Mouse (Mus musculus) stomach, embryonic 15.5 days (tissue): Measurements from ENCODE around the gene Uqcc2. TPM values are rescaled to one million over a fixed set of nuclear protein-coding genes. Genes with fewer than 3 reads are reported as not detected.
A peak's percentile ranks its signal among the peaks of the same experiment; 100 is the strongest.

Experiments used
- ATAC-seq: fragments of 200-750 bp; cut with Nextera tagmentation; 2 replicates; pipeline ENCODE4 v1.8.0; 2017; ENCODE audit warnings: low read depth, moderate number of reproducible peaks, moderate TSS enrichment; ENCODE audit not compliant: insufficient read depth, low FRiP score
- H3K27ac ChIP-seq: fragments of 300-500 bp; sonication (generic); 2 replicates; pipeline ENCODE4 v1.5.1; 2015; ENCODE audit warnings: mild to moderate bottlenecking, inconsistent platforms
- H3K27me3 ChIP-seq: fragments of 300-500 bp; sonication (generic); replicated peaks from 2 replicates; pipeline ENCODE4 v1.6.1; 2015; ENCODE audit warnings: inconsistent platforms
- H3K36me3 ChIP-seq: fragments of 300-500 bp; sonication (generic); 2 replicates; pipeline ENCODE4 v1.6.1; 2015; ENCODE audit warnings: inconsistent platforms
- H3K4me1 ChIP-seq: fragments of 300-500 bp; sonication (generic); 2 replicates; pipeline ENCODE4 v1.6.1; 2015; ENCODE audit warnings: inconsistent platforms
- H3K4me2 ChIP-seq: fragments of 300-500 bp; sonication (generic); 2 replicates; pipeline ENCODE4 v1.6.1; 2015; ENCODE audit warnings: mild to moderate bottlenecking, inconsistent platforms
- H3K4me3 ChIP-seq: fragments of 300-500 bp; sonication (generic); replicated peaks from 2 replicates; pipeline ENCODE4 v1.5.1; 2015; ENCODE audit warnings: inconsistent platforms
- H3K9ac ChIP-seq: fragments of 300-500 bp; sonication (generic); 2 replicates; pipeline ENCODE4 v1.6.1; 2015; ENCODE audit warnings: inconsistent platforms
- H3K9me3 ChIP-seq: fragments of 300-500 bp; sonication (generic); 2 replicates; pipeline ENCODE4 v1.6.1; 2016; ENCODE audit warnings: inconsistent platforms
- WGBS: fragments of 180-500 bp; shearing (Covaris S2); methylation state at CpG from one replicate; pipeline ENCODE4 v1.1.7; 2015; 5-methylcytosine and 5-hydroxymethylcytosine counted together
- polyA plus RNA-seq: library from polyadenylated mRNA; unstranded; fragments of >200 nt; fragmentation: Nextera tagmentation; extraction: Ambion mirVana; gene quantifications from 2 replicates; pipeline ENCODE4 v1.2.1, GENCODE M21; 2015

Uqcc2 gene
- polyA plus RNA-seq: 267 and 309 TPM in 2 replicates

- Histone ChIP-seq H3K9ac (peak within 1 kb of the TSS; percentile 52; the same call in 1 of the 2 replicates), H3K4me1 (peaks cover 42% of the 10 kb centered on the region), H3K4me2 (peak within 1 kb of the TSS; percentile 63), H3K9me3 (no peaks in the 10 kb centered on the region), H3K4me3 (peak within 1 kb of the TSS; percentile 84), H3K27ac (0 out of 2 replicates have a peak within 1 kb of the TSS, but pooled peaks have one; percentile 63), H3K36me3 (no peaks in the 10 kb centered on the region), H3K27me3 (0 out of 2 replicates have a peak, but pooled peaks cover 4% of the 10 kb centered on the region)
- WGBS: 1% methylated on average over 46 of the region's 46 CpGs
- ATAC-seq: peak; percentile 94
Measured at GRCm38 (mm10) chr17:27133551-27134141, at the start of gene Uqcc2. Gene Uqcc2 (minus strand): TSS chr17:27133916.

GRCm38 (mm10) chr17:27182401-27182800 lies 48.7 kb upstream of the Uqcc2 start:
- H3K4me3 ChIP-seq: no peak overlapping the region
- 78% methylated on average over 5 of the region's 5 CpGs for WGBS
- H3K27me3 ChIP-seq: no peaks in the 10 kb centered on the region
- no peaks in the 10 kb centered on the region for H3K9me3 ChIP-seq
- H3K9ac ChIP-seq: no peak overlapping the region
- H3K4me2 ChIP-seq: no peak overlapping the region
- H3K36me3 ChIP-seq: no peaks in the 10 kb centered on the region
- no peaks in the 10 kb centered on the region for H3K4me1 ChIP-seq
- H3K27ac ChIP-seq: no peak overlapping the region
- ATAC-seq: no peak

GRCm38 (mm10) chr17:27181666-27182065 lies 48.0 kb upstream of the Uqcc2 start:
- Histone ChIP-seq H3K4me2 (no peak overlapping the region), H3K27me3 (no peaks in the 10 kb centered on the region), H3K27ac (no peak overlapping the region), H3K36me3 (no peaks in the 10 kb centered on the region), H3K4me3 (no peak overlapping the region), H3K9me3 (no peaks in the 10 kb centered on the region), H3K4me1 (no peaks in the 10 kb centered on the region), H3K9ac (no peak overlapping the region)
- WGBS: 23% methylated on average over 3 of the region's 3 CpGs
- peak; percentile 48; the same call in 1 of the 2 replicates for ATAC-seq

DNA sequence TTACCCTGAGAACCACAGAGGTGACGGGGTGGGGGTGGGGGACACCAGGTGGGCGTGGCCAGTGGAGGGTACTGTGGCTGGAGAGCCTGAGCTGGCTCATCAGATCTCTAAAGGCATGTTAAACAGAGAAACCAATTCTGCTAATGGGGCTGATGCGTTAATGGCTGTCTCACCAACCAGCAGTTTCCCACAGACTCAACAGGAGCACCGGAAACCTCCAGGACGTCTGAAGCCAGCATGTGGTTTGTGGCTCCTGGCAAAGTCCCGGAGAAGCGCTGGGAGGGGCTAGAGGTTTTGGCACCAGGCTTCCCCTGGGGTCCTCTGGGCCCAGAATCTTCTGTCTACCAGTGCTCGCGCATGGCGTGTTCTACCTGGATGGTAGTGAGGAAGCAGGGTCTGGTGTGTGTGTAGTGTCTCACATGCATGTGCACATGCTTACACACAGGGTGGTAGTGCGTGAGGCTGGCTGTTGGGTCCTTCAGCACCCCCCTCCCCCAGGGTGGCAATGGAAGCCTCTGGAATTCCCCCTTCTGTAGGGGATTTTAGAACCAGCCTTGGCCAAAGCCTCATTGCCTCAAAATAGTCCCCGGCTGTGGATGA lies 46.1 kb upstream of the Uqcc2 start:
- no peak for ATAC-seq
- Histone ChIP-seq H3K27me3 (no peaks in the 10 kb centered on the region), H3K4me3 (no peak overlapping the region), H3K4me2 (no peak overlapping the region), H3K4me1 (peaks cover 8% of the 10 kb centered on the region), H3K27ac (no peak overlapping the region), H3K36me3 (no peaks in the 10 kb centered on the region), H3K9me3 (no peaks in the 10 kb centered on the region), H3K9ac (no peak overlapping the region)
- 61% methylated on average over 12 of the region's 12 CpGs for WGBS

GRCm38 (mm10) chr17:27178427-27179177 lies 44.9 kb upstream of the Uqcc2 start:
- Histone ChIP-seq H3K36me3 (no peaks in the 10 kb centered on the region), H3K4me1 (peaks cover 8% of the 10 kb centered on the region), H3K4me2 (no peak overlapping the region), H3K9ac (no peak overlapping the region), H3K9me3 (no peaks in the 10 kb centered on the region), H3K27me3 (no peaks in the 10 kb centered on the region), H3K27ac (no peak overlapping the region), H3K4me3 (no peak overlapping the region)
- 93% methylated on average over 17 of the region's 17 CpGs for WGBS
- ATAC-seq: no peak

- H3K27me3 ChIP-seq: no peaks in the 10 kb centered on the region
- no peak for ATAC-seq
- H3K4me1 ChIP-seq: peaks cover 8% of the 10 kb centered on the region
- WGBS: 89% methylated on average over 9 of the region's 9 CpGs
- H3K27ac ChIP-seq: no peak overlapping the region
- no peaks in the 10 kb centered on the region for H3K36me3 ChIP-seq
- no peaks in the 10 kb centered on the region for H3K9me3 ChIP-seq
- no peak overlapping the region for H3K4me3 ChIP-seq
- H3K9ac ChIP-seq: no peak overlapping the region
- H3K4me2 ChIP-seq: no peak overlapping the region
Measured at GRCm38 (mm10) chr17:27178019-27178418, 44.3 kb upstream of the Uqcc2 start.

DNA sequence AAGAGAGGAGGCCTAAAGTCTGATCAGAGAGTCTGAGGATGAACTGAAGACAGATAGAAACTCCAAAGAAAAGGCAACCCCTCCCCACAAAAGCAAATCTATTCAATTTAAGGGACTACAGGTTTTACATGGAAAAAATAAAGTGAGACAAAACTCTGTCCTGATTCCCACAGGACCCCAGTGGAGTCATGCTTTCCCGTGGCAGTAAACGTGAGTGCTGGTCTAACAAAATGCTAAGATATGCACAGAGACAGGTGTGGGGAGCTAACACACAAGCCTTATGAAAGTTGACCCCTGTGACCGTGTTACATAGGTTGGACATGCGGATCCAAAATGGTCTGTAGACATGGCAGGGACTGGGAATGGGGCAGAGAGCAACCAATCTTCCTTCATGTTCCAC lies 43.0 kb upstream of the Uqcc2 start:
- H3K27me3 ChIP-seq: no peaks in the 10 kb centered on the region
- no peaks in the 10 kb centered on the region for H3K9me3 ChIP-seq
- H3K4me2 ChIP-seq: no peak overlapping the region
- no peak overlapping the region for H3K27ac ChIP-seq
- peaks cover 8% of the 10 kb centered on the region for H3K4me1 ChIP-seq
- H3K9ac ChIP-seq: no peak overlapping the region
- no peak for ATAC-seq
- no peak overlapping the region for H3K4me3 ChIP-seq
- WGBS: 91% methylated on average over 4 of the region's 4 CpGs
- H3K36me3 ChIP-seq: no peaks in the 10 kb centered on the region

DNA sequence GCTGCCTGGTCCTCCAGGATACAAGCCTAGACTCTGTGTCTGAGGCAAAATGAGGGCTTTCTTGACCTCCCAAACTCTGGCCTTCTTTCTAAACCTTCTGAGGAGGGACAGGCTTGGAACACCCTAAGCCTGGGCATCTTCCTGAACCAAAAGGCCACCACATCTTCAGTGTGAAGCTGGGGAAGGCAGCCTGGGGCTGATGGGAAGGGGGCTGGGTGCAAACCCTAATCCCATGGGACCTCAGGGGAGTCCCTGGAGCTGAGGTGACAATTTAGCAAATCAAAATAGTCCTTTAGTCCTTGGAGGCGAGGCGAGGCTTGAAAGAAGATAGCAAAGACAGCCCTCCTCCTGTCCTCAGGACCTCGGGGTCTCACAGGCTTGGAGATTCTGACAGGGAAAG lies 42.6 kb upstream of the Uqcc2 start:
- H3K4me3 ChIP-seq: no peak overlapping the region
- ATAC-seq: no peak
- no peak overlapping the region for H3K4me2 ChIP-seq
- 79% methylated on average over 3 of the region's 3 CpGs for WGBS
- peaks cover 8% of the 10 kb centered on the region for H3K4me1 ChIP-seq
- no peak overlapping the region for H3K9ac ChIP-seq
- H3K36me3 ChIP-seq: no peaks in the 10 kb centered on the region
- no peaks in the 10 kb centered on the region for H3K27me3 ChIP-seq
- H3K27ac ChIP-seq: no peak overlapping the region
- no peaks in the 10 kb centered on the region for H3K9me3 ChIP-seq

- H3K4me3 ChIP-seq: no peak overlapping the region
- H3K27ac ChIP-seq: no peak overlapping the region
- H3K36me3 ChIP-seq: no peaks in the 10 kb centered on the region
- ATAC-seq: 0 out of 2 replicates have a peak, but pooled peaks have one; percentile 50
- no peaks in the 10 kb centered on the region for H3K27me3 ChIP-seq
- H3K9ac ChIP-seq: no peak overlapping the region
- WGBS: 24% methylated on average over 14 of the region's 14 CpGs
- H3K4me2 ChIP-seq: no peak overlapping the region
- H3K9me3 ChIP-seq: no peaks in the 10 kb centered on the region
- peaks cover 8% of the 10 kb centered on the region for H3K4me1 ChIP-seq
Measured at GRCm38 (mm10) chr17:27175196-27175874, 41.6 kb upstream of the Uqcc2 start.

- H3K27me3 ChIP-seq: no peaks in the 10 kb centered on the region
- no peak for ATAC-seq
- H3K36me3 ChIP-seq: no peaks in the 10 kb centered on the region
- 66% methylated on average over 3 of the region's 3 CpGs for WGBS
- H3K4me2 ChIP-seq: no peak overlapping the region
- no peaks in the 10 kb centered on the region for H3K9me3 ChIP-seq
- H3K4me1 ChIP-seq: peaks cover 8% of the 10 kb centered on the region
- no peak overlapping the region for H3K27ac ChIP-seq
- no peak overlapping the region for H3K4me3 ChIP-seq
- H3K9ac ChIP-seq: no peak overlapping the region
Measured at GRCm38 (mm10) chr17:27173715-27174114, 40.0 kb upstream of the Uqcc2 start.

DNA sequence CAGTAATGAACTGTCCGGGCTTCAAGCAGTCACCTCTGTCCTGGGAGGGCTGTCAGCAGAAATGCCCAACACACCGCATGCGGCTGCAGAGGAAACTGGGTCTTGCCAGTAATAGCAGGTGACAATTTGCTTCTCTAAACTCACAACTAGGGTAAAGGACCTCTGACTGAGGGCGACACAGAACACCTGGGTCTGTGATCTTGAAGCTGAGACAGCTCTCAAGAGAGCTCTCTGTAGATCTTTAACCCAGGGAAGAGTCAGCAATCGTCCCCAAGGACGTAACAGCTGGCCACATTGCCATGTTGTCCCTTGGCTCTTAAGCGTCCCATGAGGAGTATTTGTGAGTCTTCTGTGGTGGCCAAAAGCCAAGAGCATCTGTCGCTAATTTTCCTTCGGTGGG lies 38.7 kb upstream of the Uqcc2 start:
- Histone ChIP-seq H3K4me1 (peaks cover 8% of the 10 kb centered on the region), H3K4me3 (no peak overlapping the region), H3K4me2 (no peak overlapping the region), H3K27me3 (no peaks in the 10 kb centered on the region), H3K9me3 (no peaks in the 10 kb centered on the region), H3K9ac (no peak overlapping the region), H3K27ac (no peak overlapping the region), H3K36me3 (no peaks in the 10 kb centered on the region)
- 80% methylated on average over 9 of the region's 9 CpGs for WGBS
- no peak for ATAC-seq

GRCm38 (mm10) chr17:27171121-27171520 lies 37.4 kb upstream of the Uqcc2 start:
- Histone ChIP-seq H3K9ac (no peak overlapping the region), H3K4me1 (peaks cover 8% of the 10 kb centered on the region), H3K9me3 (no peaks in the 10 kb centered on the region), H3K4me3 (no peak overlapping the region), H3K4me2 (no peak overlapping the region), H3K36me3 (no peaks in the 10 kb centered on the region), H3K27ac (no peak overlapping the region), H3K27me3 (no peaks in the 10 kb centered on the region)
- no peak for ATAC-seq
- 66% methylated on average over 5 of the region's 5 CpGs for WGBS
